Mouse (Mus musculus) erythroblast, embryonic 14.5 days (primary cell): ENCODE data around the gene Zpr1. TPM values are rescaled to one million over a fixed set of nuclear protein-coding genes. Genes with fewer than 3 reads are reported as not detected.
A peak's percentile ranks its signal among the peaks of the same experiment; 100 is the strongest.

Source experiments
- H3K27me3 ChIP-seq: 2 replicates; pipeline ENCODE4 v1.6.1; 2012; ENCODE audit warnings: inconsistent platforms; ENCODE audit not compliant: control insufficient read depth
- H3K36me3 ChIP-seq: 2 replicates; pipeline ENCODE4 v1.6.1; 2012; ENCODE audit warnings: mild to moderate bottlenecking, inconsistent platforms; ENCODE audit not compliant: control insufficient read depth
- H3K4me1 ChIP-seq: 2 replicates; pipeline ENCODE4 v1.6.1; 2012; ENCODE audit warnings: inconsistent platforms; ENCODE audit not compliant: control insufficient read depth
- H3K4me3 ChIP-seq: replicated peaks from 2 replicates; pipeline ENCODE3; 2012; ENCODE audit warnings: moderate library complexity, mild to moderate bottlenecking, inconsistent platforms
- H3K9me3 ChIP-seq: 2 replicates; pipeline ENCODE4 v1.6.1; 2012; ENCODE audit warnings: low read length, inconsistent platforms, mixed read lengths; ENCODE audit not compliant: control insufficient read depth
- GATA1 ChIP-seq: IDR thresholded peaks from 2 replicates; pipeline ENCODE4 v1.6.1; 2012; ENCODE audit warnings: low read length, inconsistent platforms, mixed read lengths
- TAL1 ChIP-seq: IDR thresholded peaks from 3 replicates; pipeline ENCODE4 v1.6.1; 2012; ENCODE audit warnings: low read length, inconsistent platforms, mixed read lengths
- polyA plus RNA-seq: library from polyadenylated mRNA; stranded (reverse); fragments of >175 nt; gene quantifications from 2 replicates; pipeline ENCODE4 v1.2.3, GENCODE M21; 2012

Gene Zpr1
- polyA plus RNA-seq, 1 experiment, result 1.7 TPM

GRCm38 (mm10) chr9:46256658-46257385 is 16.0 kb upstream of the Zpr1 start:
- H3K4me3 ChIP-seq, result no peak overlapping the region
- no peaks in the 10 kb centered on the region for H3K36me3 ChIP-seq
- H3K27me3 ChIP-seq, result no peaks in the 10 kb centered on the region
- H3K9me3 ChIP-seq, result no peaks in the 10 kb centered on the region
- H3K4me1 ChIP-seq, result no peaks in the 10 kb centered on the region; the same call in 1 of the 2 replicates
- TF ChIP-seq GATA1 (no peak), TAL1 (no peak)

- no peak overlapping the region for H3K4me3 ChIP-seq
- no peak for TF ChIP-seq TAL1
- TF ChIP-seq GATA1, result no peak
- no peaks in the 10 kb centered on the region; the same call in 1 of the 2 replicates for H3K4me1 ChIP-seq
- no peaks in the 10 kb centered on the region for H3K27me3 ChIP-seq
- H3K36me3 ChIP-seq, result no peaks in the 10 kb centered on the region
- H3K9me3 ChIP-seq, result no peaks in the 10 kb centered on the region
Measured at GRCm38 (mm10) chr9:46257546-46257945, 15.3 kb upstream of the Zpr1 start.

GRCm38 (mm10) chr9:46259111-46259510 is 13.8 kb upstream of the Zpr1 start:
- no peaks in the 10 kb centered on the region for H3K27me3 ChIP-seq
- no peaks in the 10 kb centered on the region for H3K9me3 ChIP-seq

GRCm38 (mm10) chr9:46261131-46261530 is 11.7 kb upstream of the Zpr1 start:
- H3K4me1 ChIP-seq, result no peaks in the 10 kb centered on the region; the same call in 1 of the 2 replicates
- H3K36me3 ChIP-seq, result no peaks in the 10 kb centered on the region
- H3K9me3 ChIP-seq, result no peaks in the 10 kb centered on the region
- no peak for TF ChIP-seq TAL1
- TF ChIP-seq GATA1, result no peak
- H3K4me3 ChIP-seq, result no peak overlapping the region
- no peaks in the 10 kb centered on the region for H3K27me3 ChIP-seq

More at GRCm38 (mm10) chr9:46259111-46259510, 13.8 kb upstream of the Zpr1 start:
- H3K36me3 ChIP-seq, result no peaks in the 10 kb centered on the region
- no peak overlapping the region for H3K4me3 ChIP-seq
- no peaks in the 10 kb centered on the region; the same call in 1 of the 2 replicates for H3K4me1 ChIP-seq
- TF ChIP-seq TAL1, result no peak
- no peak for TF ChIP-seq GATA1

- H3K4me1 ChIP-seq, result peaks cover 18% of the 10 kb centered on the region
- H3K36me3 ChIP-seq, result no peaks in the 10 kb centered on the region
- TF ChIP-seq GATA1, result no peak
- TF ChIP-seq TAL1, result no peak
- H3K4me3 ChIP-seq, result no peak within 1 kb of the TSS
- H3K27me3 ChIP-seq, result peaks cover 23% of the 10 kb centered on the region
- H3K9me3 ChIP-seq, result no peaks in the 10 kb centered on the region
Measured at GRCm38 (mm10) chr9:46268343-46268873, 4.5 kb upstream of the Zpr1 start, which contains the start of gene Apoa5. Gene Apoa5 (plus strand): TSS chr9:46268633.

- peaks cover 25% of the 10 kb centered on the region for H3K4me1 ChIP-seq
- TF ChIP-seq TAL1, result no peak
- no peak for TF ChIP-seq GATA1
Measured at GRCm38 (mm10) chr9:46269125-46269524, 3.7 kb upstream of the Zpr1 start.

GRCm38 (mm10) chr9:46270782-46271181 is 2.1 kb upstream of the Zpr1 start:
- H3K36me3 ChIP-seq, result peaks cover 15% of the 10 kb centered on the region
- TF ChIP-seq TAL1 (no peak), GATA1 (no peak)
- no peaks in the 10 kb centered on the region for H3K9me3 ChIP-seq
- H3K27me3 ChIP-seq, result peaks cover 23% of the 10 kb centered on the region
- no peak overlapping the region for H3K4me3 ChIP-seq
- peaks cover 30% of the 10 kb centered on the region for H3K4me1 ChIP-seq

More at GRCm38 (mm10) chr9:46269125-46269524, 3.7 kb upstream of the Zpr1 start:
- H3K27me3 ChIP-seq, result peaks cover 23% of the 10 kb centered on the region
- H3K4me3 ChIP-seq, result no peak overlapping the region
- no peaks in the 10 kb centered on the region for H3K36me3 ChIP-seq
- H3K9me3 ChIP-seq, result no peaks in the 10 kb centered on the region

- peak overlapping the region; percentile 86 for H3K4me3 ChIP-seq
- H3K9me3 ChIP-seq, result no peaks in the 10 kb centered on the region
- peaks cover 23% of the 10 kb centered on the region for H3K27me3 ChIP-seq
- H3K36me3 ChIP-seq, result peaks cover 28% of the 10 kb centered on the region
- TF ChIP-seq GATA1, result no peak
- no peak for TF ChIP-seq TAL1
- peaks cover 30% of the 10 kb centered on the region for H3K4me1 ChIP-seq
Measured at GRCm38 (mm10) chr9:46272070-46272469, 794 bp upstream of the Zpr1 start.

GRCm38 (mm10) chr9:46274494-46274893 is 1.6 kb downstream of the Zpr1 start:
- H3K4me3 ChIP-seq, result peak overlapping the region; percentile 21
- H3K9me3 ChIP-seq, result no peaks in the 10 kb centered on the region
- TF ChIP-seq GATA1 (no peak), TAL1 (no peak)
- peaks cover 30% of the 10 kb centered on the region for H3K4me1 ChIP-seq
- peaks cover 47% of the 10 kb centered on the region for H3K36me3 ChIP-seq
- peaks cover 11% of the 10 kb centered on the region for H3K27me3 ChIP-seq
